Mouse (Mus musculus): ENCODE measurements around the gene Pfkfb4.

The Pfkfb4 gene

DNA sequence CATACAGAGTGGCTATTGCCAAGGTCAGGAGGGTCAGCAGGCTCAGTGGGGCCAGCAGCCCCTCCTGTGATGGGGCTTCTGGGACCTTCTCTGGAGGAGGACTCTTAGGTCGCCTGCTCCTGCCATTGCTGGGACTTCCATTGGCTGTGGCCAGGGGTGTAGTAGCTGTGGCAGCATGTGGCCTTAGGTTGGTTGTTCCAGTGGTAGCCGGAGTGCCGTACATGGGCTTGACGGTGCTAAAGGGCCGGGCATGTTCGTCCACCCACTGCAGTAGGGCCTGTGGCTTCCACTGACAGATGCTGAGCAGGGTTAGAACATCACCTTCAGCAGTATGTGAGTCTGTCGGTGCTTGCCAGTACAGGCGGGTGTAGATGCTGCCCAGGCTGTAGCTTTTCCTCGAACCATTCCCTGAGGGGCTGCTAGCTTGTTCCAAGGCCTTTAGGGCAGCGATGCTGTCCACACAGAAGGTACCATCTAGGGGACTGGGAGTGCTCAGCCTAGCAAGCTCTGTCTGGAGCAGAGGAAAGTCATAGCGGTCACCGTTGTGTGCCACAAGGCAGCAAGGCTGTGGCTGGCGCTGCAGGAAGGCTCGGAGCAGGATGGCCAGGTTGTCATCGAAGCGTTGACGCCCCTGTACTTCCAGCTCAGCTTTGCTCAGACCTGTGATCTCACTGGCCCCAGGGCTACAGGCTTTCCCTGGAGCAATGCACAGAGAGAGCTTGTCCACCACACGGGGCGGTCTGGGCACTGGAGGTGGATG lies 66.6 kb downstream of the Pfkfb4 start:
- no peak for DNase-seq (ENCODE audit: low read depth, low spot score)

DNA sequence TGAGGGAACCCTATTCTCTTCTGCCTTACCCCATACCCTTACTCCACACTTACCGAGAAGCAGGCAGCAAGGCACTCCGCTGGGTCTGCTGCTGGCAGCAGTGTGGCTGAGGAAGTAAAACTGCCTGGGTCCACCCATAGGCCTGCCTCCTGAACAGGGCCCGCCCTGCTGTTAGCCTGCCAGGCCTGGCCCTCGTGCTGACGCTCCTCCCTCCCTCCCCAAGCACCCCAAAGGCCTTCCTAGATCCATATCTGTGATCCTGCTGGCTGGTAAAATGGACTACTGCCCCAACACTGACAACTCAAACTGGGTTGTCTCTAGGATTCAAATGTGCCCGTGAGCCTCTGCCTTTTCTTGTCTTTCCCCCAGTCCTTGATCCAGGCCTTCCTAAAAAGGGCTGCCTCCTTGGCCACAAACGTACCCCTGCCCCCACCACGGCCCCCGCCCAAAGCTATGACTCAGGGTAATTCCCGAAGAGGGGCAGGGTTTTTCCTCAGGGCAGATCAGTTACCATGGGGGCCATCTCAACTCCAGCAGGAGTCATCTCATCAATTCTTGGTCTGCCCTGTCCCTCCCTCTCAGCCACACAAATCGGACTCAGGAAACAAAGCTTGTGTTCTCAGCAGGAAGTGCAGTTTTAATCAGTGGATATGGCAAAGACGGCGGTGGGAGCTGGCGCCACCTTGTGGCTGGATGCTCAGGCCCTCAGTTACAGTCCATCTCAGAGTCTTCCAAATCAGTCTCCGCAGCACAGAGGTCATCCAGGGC lies 67.7 kb downstream of the Pfkfb4 start, which contains the start of gene Trex1:
Trex1 (minus strand) TSS at position 599 of the 768 bp plus-strand sequence.
- DNase-seq (ENCODE audit: low read depth, low spot score): peak; percentile 62

DNA sequence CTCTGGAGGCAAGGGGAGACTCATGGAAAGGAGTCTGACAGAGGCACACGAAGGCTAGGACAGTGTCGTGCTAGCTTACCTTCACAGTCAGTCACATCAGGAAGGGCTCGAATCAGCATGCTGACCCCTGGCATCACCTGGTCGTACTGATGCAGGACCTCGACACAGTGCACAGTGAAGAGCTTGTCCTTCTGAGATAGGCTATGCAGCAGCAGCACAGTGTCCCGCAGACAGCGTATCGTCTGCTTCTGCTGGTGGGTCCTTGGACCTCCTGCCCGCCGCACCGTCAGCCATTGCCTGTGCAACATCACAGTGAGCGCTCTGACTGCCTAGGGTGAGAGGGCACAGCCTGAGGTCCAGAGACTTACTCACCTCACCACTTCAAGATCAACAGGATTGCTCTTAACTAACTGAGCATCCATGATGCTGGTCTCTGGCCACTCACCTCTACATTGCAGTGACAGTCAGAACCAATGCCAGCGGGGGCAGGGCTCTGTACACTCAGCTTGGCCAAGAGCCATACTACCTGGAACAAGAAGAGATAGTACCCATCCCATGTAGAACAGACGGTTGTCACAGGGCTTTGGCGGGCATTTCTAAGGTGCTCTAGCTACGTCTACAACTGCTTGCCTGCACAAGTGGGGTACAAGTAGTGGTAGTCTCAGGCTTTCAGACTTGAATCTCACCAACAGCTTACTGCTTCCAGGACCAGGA lies 68.8 kb downstream of the Pfkfb4 start:
- DNase-seq (ENCODE audit: low read depth, low spot score): no peak

DNA sequence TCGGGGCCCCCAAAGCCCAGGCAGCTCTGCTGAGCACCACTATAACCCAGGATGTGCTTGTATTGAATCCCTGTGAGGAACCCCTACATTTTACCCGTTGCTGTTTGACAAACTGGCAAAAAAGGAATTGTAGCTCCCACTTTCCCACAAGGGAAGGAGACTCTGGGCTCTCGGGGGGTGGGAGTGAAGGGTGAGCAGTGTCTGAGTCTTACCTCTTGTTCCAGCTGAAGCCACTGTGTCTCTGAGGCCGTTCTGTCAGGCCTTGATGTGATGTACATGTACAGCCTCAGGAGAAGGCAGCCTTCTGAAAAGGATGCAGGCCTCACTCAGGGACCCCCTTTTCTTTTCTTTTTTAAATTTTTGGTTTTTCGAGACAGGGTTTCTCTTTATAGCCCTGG lies 69.3 kb downstream of the Pfkfb4 start:
- DNase-seq (ENCODE audit: low read depth, low spot score): no peak

DNA sequence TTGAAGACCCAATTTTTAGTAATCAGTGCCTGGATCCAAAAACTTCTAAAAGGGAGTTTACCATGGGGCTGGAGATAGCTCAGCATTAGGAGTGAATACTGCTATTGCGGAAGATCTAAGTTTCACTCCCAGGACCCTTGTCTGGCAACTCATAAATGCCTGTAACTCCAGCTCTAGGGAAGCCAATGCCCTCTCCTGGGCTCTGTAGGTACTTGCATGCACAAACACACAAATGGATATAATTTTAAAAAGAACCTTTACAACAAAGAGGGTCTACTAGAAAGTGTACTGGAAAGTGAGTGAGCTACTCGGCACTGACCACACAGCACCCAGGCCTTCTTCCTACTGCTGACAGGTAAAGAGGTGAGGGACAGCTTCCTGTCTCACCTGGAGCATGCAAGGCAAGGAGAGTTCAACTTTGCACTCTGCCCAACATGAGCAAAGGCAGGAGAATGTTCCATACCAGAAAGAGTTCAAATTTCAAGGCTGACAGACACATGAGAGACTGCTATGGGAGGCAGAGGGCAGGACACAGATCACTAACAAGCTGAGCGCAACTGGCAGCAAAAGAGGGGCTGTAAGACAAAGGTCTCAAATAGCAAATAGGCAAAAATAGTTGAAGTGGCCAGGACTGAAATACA lies 76.6 kb downstream of the Pfkfb4 start:
- no peak for DNase-seq (ENCODE audit: low read depth, low spot score)

DNA sequence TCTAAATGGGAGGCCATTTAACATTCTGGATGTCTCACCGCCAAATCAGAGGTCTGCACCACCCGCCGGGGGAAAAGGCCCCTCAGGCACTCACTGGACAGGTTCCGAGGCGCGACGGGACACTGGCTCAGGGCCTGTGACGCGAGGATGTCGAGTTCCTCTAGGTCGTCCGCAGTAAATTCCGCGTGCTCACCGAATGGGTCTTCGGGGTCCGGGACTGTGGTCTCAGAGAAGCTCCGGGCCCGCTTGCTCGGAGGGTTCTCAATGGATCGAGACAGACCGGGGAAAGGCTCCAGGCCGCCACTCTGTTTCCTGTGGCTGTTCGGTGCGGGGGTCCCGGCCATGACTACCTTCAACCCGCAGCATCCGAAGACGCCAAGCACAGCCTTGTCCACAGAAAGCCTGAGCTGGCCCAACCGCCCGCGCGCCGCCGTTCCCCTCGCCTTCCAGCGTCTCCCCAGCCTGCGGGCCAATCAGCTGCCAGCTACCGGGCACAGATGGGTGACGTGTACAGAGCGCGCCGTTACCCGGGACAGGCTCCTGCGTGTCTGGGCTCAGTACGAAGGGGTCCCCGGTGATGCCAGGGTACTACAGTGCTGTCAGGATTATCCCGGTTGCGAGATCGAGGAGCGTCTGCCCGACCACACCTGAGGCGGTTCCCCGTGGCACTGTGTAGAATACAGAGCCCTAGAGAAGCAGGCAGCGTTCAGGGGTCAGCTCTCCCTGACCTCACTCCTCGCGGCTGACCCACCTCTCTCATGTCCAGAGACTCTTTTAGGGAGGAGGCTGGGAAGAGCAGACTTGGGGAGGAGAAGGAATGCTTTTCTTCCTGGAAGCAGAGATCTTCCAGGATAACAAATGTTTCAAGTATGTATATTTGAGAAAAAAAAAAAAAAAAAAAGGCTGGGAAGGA lies 82.3 kb downstream of the Pfkfb4 start, which contains the start of gene Atrip:
Atrip (minus strand) TSS at position 464 of the 913 bp plus-strand sequence.
- DNase-seq (ENCODE audit: low read depth, low spot score): peak; percentile 78

- no peak for DNase-seq (ENCODE audit: low read depth, low spot score)
These were observed 88.9 kb downstream of the Pfkfb4 start for GRCm38 (mm10) chr9:109080516-109080915.

DNA sequence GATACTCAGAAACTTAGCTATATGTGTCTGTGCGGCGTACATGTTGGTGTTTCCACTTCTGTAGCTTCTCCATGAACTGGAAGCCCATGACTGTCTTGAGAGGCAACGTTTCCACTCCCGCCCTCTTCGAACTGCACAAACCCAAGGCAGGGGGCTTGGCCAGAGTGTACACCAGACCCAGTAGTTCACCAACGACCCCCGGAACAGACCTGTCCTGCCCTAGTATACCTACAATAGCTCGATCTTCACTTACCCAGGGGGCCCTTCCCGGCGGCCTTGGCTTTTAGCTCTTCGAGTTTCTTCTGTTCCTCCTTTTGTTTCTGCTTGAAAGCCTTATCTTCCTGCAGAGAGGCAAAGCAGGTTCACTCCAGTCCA lies 90.2 kb downstream of the Pfkfb4 start:
- DNase-seq (ENCODE audit: low read depth, low spot score): no peak
